Mouse (Mus musculus) gastrocnemius, adult 8-10 months (tissue): Measurements from ENCODE around the gene Sh2b1. TPM values are rescaled to one million over a fixed set of nuclear protein-coding genes. Genes with fewer than 3 reads are reported as not detected.

ENCODE experiments used
- DNase-seq, 2 experiments: peaks; one replicate each; pipeline ENCODE4 v3.0.0; 2022; ENCODE audit warnings: low spot score in 2 of 2
- total RNA-seq, 4 experiments: library from RNA; stranded (reverse); gene quantifications; 2 replicates each; pipeline ENCODE4 v1.2.4; 2022

Gene Sh2b1
- total RNA-seq, 4 experiments from 2014 or later: 45.9 to 57.4 (median 49.0) TPM

DNA sequence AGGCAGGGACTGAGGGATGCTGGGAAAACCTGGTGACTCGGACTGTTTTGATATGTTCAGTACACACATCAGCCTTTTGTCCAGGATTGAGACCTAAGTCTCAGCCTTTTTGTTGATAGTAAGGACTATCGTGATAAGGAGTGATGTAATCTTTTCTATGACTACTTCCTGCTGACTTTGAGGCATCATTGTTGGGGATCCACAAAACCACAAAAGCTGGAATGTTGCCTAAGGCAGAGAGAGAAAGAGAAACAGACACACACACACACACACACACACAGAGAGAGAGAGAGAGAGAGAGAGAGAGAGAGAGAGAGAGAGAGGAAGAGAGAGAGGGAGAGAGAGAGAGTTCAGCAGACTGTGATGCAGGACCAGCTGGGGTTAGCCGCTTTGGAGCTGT is 56.7 kb downstream of the Sh2b1 start:
- no peak for DNase-seq

- no peak for DNase-seq
Measured at GRCm38 (mm10) chr7:126417606-126418005, 57.6 kb downstream of the Sh2b1 start.

- no peak for DNase-seq
Measured at GRCm38 (mm10) chr7:126417045-126417444, 58.2 kb downstream of the Sh2b1 start.

Other genes starting within 250 kb of the Sh2b1 start
- 10 to 100 TPM; 13.0 to 18.8 (median 16.8) TPM for gene Sbk1, start 202.8 kb downstream of the Sh2b1 start, total RNA-seq
- gene Lat, start 105.9 kb downstream of the Sh2b1 start, total RNA-seq: under 1 TPM in 1 of 4 experiments, not detected in 3; 0.43 TPM
- gene Spns1, start 98.0 kb downstream of the Sh2b1 start, total RNA-seq: 10 to 100 TPM; 22.7 to 23.9 (median 22.8) TPM
- gene Nfatc2ip, start 78.7 kb downstream of the Sh2b1 start, total RNA-seq: 1 to 10 TPM; 2.1 to 4.3 (median 3.0) TPM
- not detected for gene Cd19, start 60.5 kb downstream of the Sh2b1 start, total RNA-seq
- 10 to 100 TPM; 10.5 to 19.2 (median 15.1) TPM for gene Rabep2, start 46.7 kb downstream of the Sh2b1 start, total RNA-seq
- gene Atp2a1, start 12.3 kb downstream of the Sh2b1 start, total RNA-seq: over 10,000 TPM; 27,209 to 31,432 (median 30,252) TPM
- gene Tufm, start 11.9 kb upstream of the Sh2b1 start, total RNA-seq: 100 to 1,000 TPM; 116 to 151 (median 137) TPM
- gene Atxn2l, start 28.0 kb upstream of the Sh2b1 start, total RNA-seq: 10 to 100 TPM; 25.4 to 32.4 (median 29.9) TPM
- 100 to 1,000 TPM; 151 to 172 (median 160) TPM for gene Eif3c, start 91.0 kb upstream of the Sh2b1 start, total RNA-seq
- under 1 TPM; 0.15 to 0.94 (median 0.29) TPM for gene Apobr, start 109.5 kb upstream of the Sh2b1 start, total RNA-seq
- gene Cln3, start 110.4 kb upstream of the Sh2b1 start, total RNA-seq: 10 to 100 TPM in 3 of 4 experiments, 1 to 10 TPM in 1; 9.0 to 14.7 (median 12.6) TPM
- gene Il27, start 119.5 kb upstream of the Sh2b1 start, total RNA-seq: not detected
- 1 to 10 TPM; 3.5 to 6.7 (median 4.7) TPM for gene Nupr1, start 155.4 kb upstream of the Sh2b1 start, total RNA-seq
- 10 to 100 TPM; 26.7 to 43.5 (median 34.7) TPM for gene Sgf29, start 173.9 kb upstream of the Sh2b1 start, total RNA-seq
- 10 to 100 TPM in 2 of 4 experiments, 1 to 10 TPM in 2; 5.9 to 17.4 (median 10.6) TPM for gene Sult1a1, start 201.0 kb upstream of the Sh2b1 start, total RNA-seq
- gene Bola2, start 220.0 kb upstream of the Sh2b1 start, total RNA-seq: 10 to 100 TPM; 31.9 to 44.1 (median 39.4) TPM
- gene Slx1b, start 220.4 kb upstream of the Sh2b1 start, total RNA-seq: 1 to 10 TPM; 2.3 to 2.8 (median 2.6) TPM
- gene Coro1a, start 232.4 kb upstream of the Sh2b1 start, total RNA-seq: 1 to 10 TPM; 1.3 to 5.9 (median 3.1) TPM